Mouse (Mus musculus) spleen, adult 2 months (tissue): ENCODE results near the gene Poc5.

ENCODE experiments used
- CTCF ChIP-seq: fragments of 200-500 bp; IDR thresholded peaks from 2 replicates; pipeline ENCODE4 v1.5.1; 2011; ENCODE audit warnings: mild to moderate bottlenecking, inconsistent platforms; ENCODE audit not compliant: insufficient read depth, insufficient read length, insufficient replicate concordance; ENCODE audit errors: extremely low read depth
- POLR2A ChIP-seq: fragments of 200-500 bp; IDR thresholded peaks from 2 replicates; pipeline ENCODE4 v1.6.1; 2011; ENCODE audit warnings: low read depth, low read length, inconsistent platforms

- TF ChIP-seq CTCF (no peak), POLR2A (no peak)
Observed at GRCm38 (mm10) chr13:96458018-96458417, 69.9 kb downstream of the Poc5 start.
